Mouse (Mus musculus): ENCODE results near the gene Ankmy2. TPM values are rescaled to one million over a fixed set of nuclear protein-coding genes. Genes with fewer than 3 reads are reported as not detected.
A peak's percentile ranks its signal among the peaks of the same experiment; 100 is the strongest.

Ankmy2 gene
- total RNA-seq, 2 experiments from 2014 or later = 5.1 to 6.5 TPM

DNA sequence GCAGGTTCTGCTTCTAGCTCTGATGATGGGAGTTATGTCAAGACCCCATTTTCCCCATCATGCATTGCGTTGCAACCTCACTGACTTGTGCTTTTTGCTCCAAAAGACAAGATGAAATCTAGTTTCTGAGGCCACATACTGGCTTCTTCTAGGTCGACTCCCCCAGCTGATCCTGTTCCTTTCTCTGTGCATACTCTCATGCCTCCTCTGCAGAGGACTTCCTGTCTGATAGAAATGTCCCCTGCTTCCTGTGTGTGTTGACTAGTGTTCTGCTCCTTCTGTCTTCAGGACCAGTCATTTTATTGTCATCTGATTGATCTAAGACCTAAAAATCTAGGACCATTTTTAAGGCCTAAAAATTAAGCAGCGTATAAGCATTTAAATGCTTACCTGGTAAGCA is 21.5 kb upstream of the Ankmy2 start:
- 0 out of 2 replicates have a peak overlapping the region, but pooled peaks have one; percentile 31 for H3K27ac ChIP-seq
- no peak for DNase-seq
- no peak for TF ChIP-seq CTCF (IDR thresholded peaks at IDR 0.05)
- H3K4me3 ChIP-seq = no peak overlapping the region
- intact Hi-C loops (cut with DNase I) = no loop called here

DNA sequence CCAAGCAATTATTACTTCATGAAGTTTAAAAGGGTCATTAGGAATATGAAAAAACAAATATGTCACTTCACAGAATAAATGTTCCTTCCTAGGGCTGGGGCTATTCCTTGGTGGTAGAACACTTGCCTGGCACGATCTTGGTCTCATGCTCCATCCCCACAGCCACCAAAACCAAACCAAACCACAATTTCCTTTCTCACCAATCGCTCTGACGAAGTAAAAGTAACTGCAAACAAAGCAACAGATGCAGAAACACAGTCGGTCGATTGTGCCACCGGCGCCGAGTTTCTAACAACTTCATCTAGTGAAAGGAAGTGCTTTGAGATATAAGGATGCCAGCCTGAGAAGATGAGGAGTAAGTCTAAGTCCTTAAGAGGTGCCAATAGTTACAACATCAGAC is 20.6 kb upstream of the Ankmy2 start:
- Histone ChIP-seq H3K27ac (peak overlapping the region; percentile 90; the same call in 1 of the 2 replicates), H3K4me3 (no peak overlapping the region)
- intact Hi-C loops (cut with DNase I) = no loop called here
- no peak for TF ChIP-seq CTCF (IDR thresholded peaks at IDR 0.05)
- DNase-seq = no peak

DNA sequence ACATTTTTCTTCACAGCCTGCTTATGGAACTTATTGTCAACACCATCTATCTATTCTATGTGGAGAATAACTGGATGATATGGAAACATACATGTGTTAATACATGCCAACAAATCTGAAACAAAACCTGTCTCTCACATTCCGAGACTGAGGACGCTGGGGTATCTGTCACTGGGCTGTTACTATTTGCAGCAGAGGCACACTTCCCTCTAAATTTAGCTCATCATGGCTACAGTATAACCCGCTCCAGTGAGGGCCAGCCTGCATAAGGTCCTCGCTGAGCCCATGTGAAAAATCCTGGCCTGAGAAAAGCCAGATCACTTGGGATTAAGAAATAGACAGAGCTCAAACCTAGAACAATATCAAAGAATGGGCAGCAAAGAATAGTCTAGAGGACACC is 19.7 kb upstream of the Ankmy2 start:
- TF ChIP-seq CTCF (IDR thresholded peaks at IDR 0.05) = no peak
- Histone ChIP-seq H3K4me3 (peak overlapping the region; percentile 54), H3K27ac (peak overlapping the region; percentile 90)
- intact Hi-C loops (cut with DNase I) = no loop called here
- DNase-seq = peak; percentile 55

DNA sequence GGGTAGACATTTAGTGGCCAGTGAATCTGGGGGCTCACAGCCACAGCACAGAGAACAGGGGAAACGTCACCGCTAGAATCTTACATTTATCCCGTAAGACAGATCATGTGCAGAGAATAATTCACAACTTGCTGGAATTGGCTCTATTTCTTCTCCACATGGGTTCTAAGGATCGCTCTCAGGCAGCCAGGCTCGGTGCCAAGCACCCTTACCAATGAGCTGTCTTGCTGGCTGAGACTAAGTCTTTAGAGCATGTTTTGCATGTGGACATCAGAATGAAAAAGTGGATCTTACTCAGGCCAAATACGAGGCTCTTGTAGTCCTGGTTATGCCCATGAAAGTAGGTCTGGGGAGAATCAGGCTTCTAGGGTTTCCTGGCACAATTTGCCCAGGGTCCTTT is 16.5 kb upstream of the Ankmy2 start:
- H3K27ac ChIP-seq = peak overlapping the region; percentile 54
- TF ChIP-seq CTCF (IDR thresholded peaks at IDR 0.05) = no peak
- DNase-seq = peak; percentile 26
- intact Hi-C loops (cut with DNase I) = no loop called here
- no peak overlapping the region for H3K4me3 ChIP-seq

DNA sequence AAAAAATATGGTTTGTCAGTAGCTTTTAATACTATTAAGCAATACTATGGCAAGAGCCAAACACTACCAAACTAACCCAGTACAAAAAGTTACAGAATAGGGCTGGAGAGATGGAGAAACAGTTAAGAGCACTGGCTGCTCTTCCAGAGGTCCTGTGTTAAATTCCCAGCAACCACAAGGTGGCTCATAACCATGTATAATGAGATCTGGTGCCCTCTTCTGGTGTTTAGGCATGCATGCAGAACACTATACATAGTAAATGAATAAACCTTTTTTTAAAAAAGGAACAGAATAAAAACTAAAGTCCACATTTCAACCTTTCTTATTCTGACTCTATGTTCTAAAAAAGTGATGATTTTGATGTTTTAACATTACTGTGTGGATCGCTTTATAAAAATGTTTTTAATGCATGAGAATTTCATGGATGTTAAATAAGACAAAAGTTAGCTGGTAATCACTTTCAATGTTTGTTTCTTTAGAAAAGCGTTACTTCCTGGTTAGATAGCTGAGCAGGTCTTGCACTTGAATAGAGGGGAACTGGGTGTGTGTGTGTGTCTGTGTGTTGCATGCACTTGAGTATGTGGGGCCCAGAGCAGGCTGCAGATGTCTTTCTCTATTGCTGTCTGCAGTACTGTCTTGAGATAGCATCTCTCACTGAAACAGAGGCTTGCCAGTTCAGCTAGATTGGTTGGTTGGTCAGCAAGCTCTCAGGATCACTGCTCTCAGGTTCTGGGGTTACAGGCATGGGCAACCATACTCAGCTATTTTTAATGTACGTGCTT is 10.5 kb upstream of the Ankmy2 start:
- DNase-seq = peak; percentile 19
- peak; percentile 6; the same call in 1 of the 2 replicates for TF ChIP-seq CTCF (IDR thresholded peaks at IDR 0.05)
- no peak overlapping the region for H3K4me3 ChIP-seq
- H3K27ac ChIP-seq = peak overlapping the region; percentile 32; the same call in 1 of the 2 replicates
- intact Hi-C loops (cut with DNase I) = no loop called here

DNA sequence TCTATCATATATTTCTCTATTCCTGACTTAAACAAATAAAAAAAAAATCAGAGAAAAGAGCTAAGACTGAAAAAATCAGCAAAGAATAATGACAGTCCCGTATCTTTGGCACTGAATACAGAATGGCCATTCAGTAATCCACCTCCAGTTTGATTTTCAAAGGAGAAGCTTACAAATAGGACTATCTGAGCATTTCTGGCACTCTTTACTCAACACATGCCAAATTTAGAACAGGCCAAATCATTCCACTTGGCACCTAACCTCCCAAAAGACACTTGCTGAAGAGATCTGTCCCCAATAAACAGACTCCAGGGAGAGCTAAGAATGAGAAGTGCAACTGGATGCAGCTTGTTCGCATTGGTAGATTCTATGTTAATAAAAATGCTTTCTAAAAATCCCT is 6.6 kb upstream of the Ankmy2 start:
- TF ChIP-seq CTCF (IDR thresholded peaks at IDR 0.05) = no peak
- no peak for DNase-seq
- peak overlapping the region; percentile 79 for H3K27ac ChIP-seq
- peak overlapping the region; percentile 39 for H3K4me3 ChIP-seq
- intact Hi-C loops (cut with DNase I) = no loop called here

DNA sequence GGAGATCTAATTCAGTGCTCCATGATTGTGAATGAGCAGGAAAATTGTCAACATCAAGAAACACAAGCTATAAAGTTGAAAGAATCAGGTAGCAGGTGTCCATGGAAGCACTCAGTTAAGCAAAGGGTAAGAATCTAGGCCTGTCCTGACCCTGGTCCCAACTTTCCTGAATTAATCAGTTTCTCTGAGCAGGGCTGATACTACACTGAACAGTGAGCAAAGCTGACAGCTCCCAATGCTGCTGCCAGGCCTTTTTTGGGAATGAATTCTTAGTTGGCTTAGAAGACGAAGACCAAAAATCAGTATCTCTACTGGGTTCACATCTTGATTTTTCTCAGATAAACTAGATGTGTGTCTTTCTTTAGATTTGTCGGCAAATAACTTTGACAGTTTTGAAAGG is 6.2 kb upstream of the Ankmy2 start:
- peak overlapping the region; percentile 79 for H3K27ac ChIP-seq
- H3K4me3 ChIP-seq = 0 out of 2 replicates have a peak overlapping the region, but pooled peaks have one; percentile 9
- no peak for TF ChIP-seq CTCF (IDR thresholded peaks at IDR 0.05)
- intact Hi-C loops (cut with DNase I) = no loop called here
- no peak for DNase-seq

DNA sequence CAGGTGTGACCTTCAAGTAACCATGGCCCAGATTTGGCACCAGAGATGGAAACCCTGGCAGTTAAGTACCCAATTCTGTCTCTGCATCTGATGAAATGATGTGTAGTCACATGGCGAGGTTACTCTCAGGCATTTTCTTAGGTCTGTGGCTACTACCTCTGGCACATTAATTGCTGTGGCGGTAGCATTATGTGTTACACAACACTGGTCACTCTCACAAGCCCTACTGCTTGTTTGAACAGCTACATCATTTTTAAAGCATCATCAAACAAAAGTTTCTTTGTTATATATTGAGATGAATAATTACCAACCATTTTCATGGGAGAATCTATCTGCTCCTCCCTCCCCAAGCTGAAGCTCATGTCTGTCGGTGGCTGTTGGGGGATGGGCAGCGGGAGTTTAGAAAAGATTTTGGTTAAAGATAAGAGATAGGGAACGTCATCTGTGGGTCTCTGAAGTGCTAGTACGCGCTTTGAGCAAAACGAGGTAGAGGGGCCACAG is 1.7 kb upstream of the Ankmy2 start:
- TF ChIP-seq CTCF (IDR thresholded peaks at IDR 0.05) = no peak
- peak; percentile 52 for DNase-seq
- H3K4me3 ChIP-seq = peak overlapping the region; percentile 99
- intact Hi-C loops (cut with DNase I) = no loop called here
- H3K27ac ChIP-seq = peak overlapping the region; percentile 99

DNA sequence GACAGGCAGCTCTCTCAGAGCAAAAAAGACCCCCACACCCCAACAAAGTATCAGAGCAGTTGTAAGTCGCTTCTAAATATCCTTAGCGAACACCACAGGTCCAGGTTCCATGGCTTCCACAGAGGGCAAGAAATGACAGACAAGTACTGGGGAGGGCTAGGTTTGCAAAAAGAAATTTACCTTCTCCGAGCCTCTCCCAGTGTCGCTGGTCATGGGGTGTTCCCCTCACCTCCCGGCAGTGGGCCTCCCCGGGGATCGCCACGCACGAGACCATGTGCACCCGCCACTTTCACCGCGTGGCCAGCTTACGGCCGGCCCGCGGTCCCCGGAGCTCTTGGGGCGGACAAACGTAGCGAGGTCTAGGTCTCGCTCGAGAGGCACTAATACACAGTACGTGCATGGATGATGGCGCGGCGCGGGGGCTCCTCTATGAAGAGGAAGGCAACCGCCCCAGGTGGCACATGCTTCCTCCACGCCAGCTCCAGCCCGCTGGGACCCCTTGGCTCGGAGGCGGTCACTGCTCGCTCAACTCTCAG is 745 bp upstream of the Ankmy2 start:
- peak overlapping the region; percentile 99 for H3K27ac ChIP-seq
- intact Hi-C loops (cut with DNase I) = no loop called here
- H3K4me3 ChIP-seq = peak overlapping the region; percentile 99
- peak; percentile 73 for DNase-seq
- TF ChIP-seq CTCF (IDR thresholded peaks at IDR 0.05) = no peak

DNA sequence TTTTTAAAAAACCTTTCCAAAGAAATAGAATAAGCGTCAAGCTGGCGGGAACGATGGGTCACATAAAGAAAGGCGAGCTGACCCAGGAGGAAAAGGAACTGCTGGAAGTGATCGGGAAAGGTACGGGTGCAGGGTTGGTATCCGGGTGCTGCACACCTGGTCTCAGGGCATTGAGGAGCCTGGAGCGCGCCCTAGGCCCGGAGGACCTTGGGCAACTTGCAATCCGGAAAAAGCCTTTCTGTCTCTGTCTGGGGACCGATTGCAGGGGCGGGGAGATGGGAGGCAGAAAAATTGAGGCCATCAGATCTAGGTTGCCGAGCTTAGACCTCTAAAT is 357 bp downstream of the Ankmy2 start:
- Histone ChIP-seq H3K4me3 (peak overlapping the region; percentile 99), H3K27ac (peak overlapping the region; percentile 99)
- TF ChIP-seq CTCF (IDR thresholded peaks at IDR 0.05) = no peak
- intact Hi-C loops (cut with DNase I) = no loop called here
- DNase-seq = peak; percentile 65

DNA sequence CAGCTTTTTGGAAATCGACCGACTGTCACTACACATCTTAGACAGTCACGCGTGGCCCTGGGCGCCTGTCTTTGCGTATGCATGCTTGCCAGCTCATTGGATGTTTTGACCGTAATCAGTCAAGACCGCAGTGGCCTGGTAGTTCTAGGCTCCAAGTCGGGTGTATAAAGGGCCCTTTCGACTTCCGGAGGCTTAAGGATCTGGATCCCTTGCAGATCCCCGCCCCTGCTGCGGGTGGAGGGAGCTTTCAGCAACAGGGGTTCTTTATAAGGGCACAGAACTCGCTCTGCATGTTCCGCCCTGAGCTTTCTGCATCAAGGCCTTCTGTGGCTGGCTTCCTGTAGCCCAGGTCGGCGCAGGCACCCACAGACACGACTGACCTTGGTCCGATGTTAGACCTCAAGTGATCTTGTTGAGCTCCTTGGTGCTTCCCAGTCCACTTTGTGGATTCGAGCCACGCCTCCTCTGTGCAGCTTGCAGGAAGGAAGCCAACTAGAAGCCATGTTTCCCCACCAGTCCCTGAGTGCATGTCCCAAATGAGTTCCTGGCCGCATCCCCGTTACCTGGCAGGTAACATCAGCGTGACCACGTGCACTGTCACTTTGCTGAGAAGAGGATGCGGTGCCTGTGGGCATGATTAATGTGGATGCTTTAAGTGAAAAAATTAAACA is 859 bp downstream of the Ankmy2 start, which contains the start of gene Bzw2:
Bzw2 (minus strand) TSS at position 443 of the 671 bp plus-strand sequence.
- intact Hi-C loops (cut with DNase I) = no loop called here
- no peak for TF ChIP-seq CTCF (IDR thresholded peaks at IDR 0.05)
- H3K27ac ChIP-seq = peak within 1 kb of the TSS; percentile 99

DNA sequence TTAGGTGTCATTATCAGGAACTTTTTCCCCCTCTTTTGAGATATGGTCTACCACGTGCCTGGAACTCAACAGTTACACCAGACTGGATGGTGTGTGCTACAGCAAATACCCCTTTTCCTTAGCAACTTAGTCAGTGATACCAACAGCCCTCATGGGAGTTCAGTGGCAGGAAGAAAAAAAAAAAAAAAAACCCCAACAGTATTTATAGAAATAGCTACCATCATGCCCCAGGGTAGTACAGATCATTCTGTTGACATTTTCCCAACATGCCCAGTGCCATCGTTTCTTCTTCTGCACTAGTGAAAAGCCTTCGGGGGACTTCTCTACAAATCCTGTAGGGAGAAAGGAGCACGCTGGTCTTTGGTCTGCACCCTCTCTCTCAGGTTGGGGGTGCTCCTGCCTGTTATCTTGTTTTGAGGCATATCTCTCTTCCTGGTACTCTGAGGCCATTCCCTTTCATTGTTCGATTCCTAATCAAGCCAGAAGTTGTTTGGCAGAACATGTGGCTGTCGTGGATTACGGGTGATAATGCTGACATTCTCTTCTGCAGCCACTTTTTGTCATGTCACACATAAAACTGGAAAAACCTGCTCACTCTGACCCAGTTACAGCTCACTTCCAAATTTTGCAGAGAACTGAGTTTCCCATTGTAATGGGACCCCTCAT is 7.3 kb downstream of the Ankmy2 start:
- no peak for DNase-seq
- H3K4me3 ChIP-seq = no peak overlapping the region
- no peak overlapping the region for H3K27ac ChIP-seq
- intact Hi-C loops (cut with DNase I) = no loop called here
- no peak for TF ChIP-seq CTCF (IDR thresholded peaks at IDR 0.05)

More for the DNA sequence above, 859 bp downstream of the Ankmy2 start, which contains the start of gene Bzw2:
- peak; percentile 76 for DNase-seq
- H3K4me3 ChIP-seq = peak within 1 kb of the TSS; percentile 99
